Mouse (Mus musculus) CH12.LX (cell line): Measurements from ENCODE around the gene Dennd2a. TPM values are rescaled to one million over a fixed set of nuclear protein-coding genes. Genes with fewer than 3 reads are reported as not detected.
A peak's percentile ranks its signal among the peaks of the same experiment; 100 is the strongest.

Experiments used
- DNase-seq: peaks from one replicate; pipeline ENCODE4 v3.0.0-alpha.2; 2013; ENCODE audit errors: extremely low read depth
- H3K27ac ChIP-seq: 2 replicates; pipeline ENCODE4 v1.5.1; 2012; ENCODE audit warnings: low read depth, mild to moderate bottlenecking, control low read depth, moderate library complexity; ENCODE audit not compliant: insufficient read depth
- H3K27me3 ChIP-seq: replicated peaks from 2 replicates; pipeline ENCODE3; 2012; ENCODE audit warnings: inconsistent platforms
- H3K36me3 ChIP-seq, 2 experiments: replicated peaks in 1 of 2; 2 replicates each; pipeline versions ENCODE3 to v1.6.1; 2012; ENCODE audit warnings: inconsistent platforms in 1 of 2, low read length in 1 of 2, mild to moderate bottlenecking in 1 of 2, mixed read lengths in 1 of 2, moderate library complexity in 1 of 2; ENCODE audit not compliant: control insufficient read depth in 1 of 2, insufficient read depth in 1 of 2
- H3K4me1 ChIP-seq, 2 experiments: 2 replicates each; pipeline ENCODE4 v1.6.1; 2012; ENCODE audit warnings: inconsistent platforms in 1 of 2, moderate library complexity in 1 of 2; ENCODE audit not compliant: insufficient read depth in 2 of 2, control insufficient read depth in 1 of 2
- H3K4me2 ChIP-seq: 2 replicates; pipeline ENCODE4 v1.6.1; 2012; ENCODE audit warnings: low read depth, mild to moderate bottlenecking, control low read depth; ENCODE audit not compliant: poor library complexity, insufficient read depth, severe bottlenecking
- H3K4me3 ChIP-seq, 3 experiments: fragments of 150-350 bp in 1 of 3; sonication (generic) in 1 of 3; replicated peaks in 1 of 3; 2 replicates each; pipeline versions ENCODE3 to v1.5.1; 2011 to 2012; ENCODE audit warnings: low read depth in 2 of 3, low read length in 2 of 3, mild to moderate bottlenecking in 2 of 3, moderate library complexity in 2 of 3, control low read depth in 1 of 3, improper control_type of control experiment in 1 of 3, inconsistent platforms in 1 of 3, mixed read lengths in 1 of 3; ENCODE audit not compliant: poor library complexity in 1 of 3
- H3K79me2 ChIP-seq: replicated peaks from 2 replicates; pipeline ENCODE4 v1.6.1; 2012; ENCODE audit warnings: mild to moderate bottlenecking, moderate library complexity; ENCODE audit not compliant: control insufficient read depth, poor library complexity, insufficient read depth, severe bottlenecking; ENCODE audit errors: extremely low read depth
- H3K9ac ChIP-seq: 2 replicates; pipeline ENCODE4 v1.6.1; 2012; ENCODE audit warnings: low read depth, mild to moderate bottlenecking, control low read depth, moderate library complexity; ENCODE audit not compliant: insufficient read depth
- H3K9me3 ChIP-seq: replicated peaks from 2 replicates; pipeline ENCODE3; 2012; ENCODE audit warnings: low read length, inconsistent platforms, mixed read lengths
- BHLHE40 ChIP-seq: IDR thresholded peaks from 2 replicates; pipeline ENCODE4 v1.6.1; 2011; ENCODE audit warnings: mild to moderate bottlenecking, low read depth, low read length, improper control_type of control experiment
- CHD1 ChIP-seq: IDR thresholded peaks from 2 replicates; pipeline ENCODE4 v1.6.1; 2012; ENCODE audit warnings: low read depth, low read length, improper control_type of control experiment, inconsistent platforms
- CHD2 ChIP-seq: IDR thresholded peaks from 2 replicates; pipeline ENCODE4 v1.6.1; 2011; ENCODE audit warnings: low read length, improper control_type of control experiment
- CTCF ChIP-seq, 2 experiments: IDR thresholded peaks in 1 of 2; conservative IDR thresholded peaks in 1 of 2; 2 replicates each; pipeline ENCODE4 v1.5.1; 2011 to 2012; ENCODE audit warnings: low read depth in 2 of 2, low read length in 2 of 2, improper control_type of control experiment in 1 of 2, inconsistent platforms in 1 of 2, mild to moderate bottlenecking in 1 of 2, moderate library complexity in 1 of 2
- E2F4 ChIP-seq: IDR thresholded peaks from 2 replicates; pipeline ENCODE4 v1.6.1; 2011; ENCODE audit warnings: low read depth, low read length, improper control_type of control experiment; ENCODE audit not compliant: insufficient replicate concordance
- ELF1 ChIP-seq: IDR thresholded peaks from 2 replicates; pipeline ENCODE4 v1.6.1; 2014; ENCODE audit warnings: low read depth, mild to moderate bottlenecking, inconsistent platforms, low read length, improper control_type of control experiment
- EP300 ChIP-seq: IDR thresholded peaks from 2 replicates; pipeline ENCODE4 v1.6.1; 2011; ENCODE audit warnings: low read length, improper control_type of control experiment
- ETS1 ChIP-seq: conservative IDR thresholded peaks from 2 replicates; pipeline ENCODE4 v1.6.1; 2012; ENCODE audit warnings: low read depth, mild to moderate bottlenecking, inconsistent platforms, low read length, improper control_type of control experiment, moderate library complexity
- GABPA ChIP-seq: IDR thresholded peaks from 2 replicates; pipeline ENCODE4 v1.6.1; 2012; ENCODE audit warnings: low read depth, low read length, improper control_type of control experiment, inconsistent platforms; ENCODE audit not compliant: insufficient replicate concordance
- HCFC1 ChIP-seq: IDR thresholded peaks from 2 replicates; pipeline ENCODE4 v1.6.1; 2012; ENCODE audit warnings: low read depth, mild to moderate bottlenecking, inconsistent platforms, low read length, improper control_type of control experiment
- IRF4 ChIP-seq: IDR thresholded peaks from 2 replicates; pipeline ENCODE4 v1.6.1; 2014; ENCODE audit warnings: low read depth, mild to moderate bottlenecking, inconsistent platforms, low read length, improper control_type of control experiment
- JUN ChIP-seq: IDR thresholded peaks from 2 replicates; pipeline ENCODE4 v1.6.1; 2011; ENCODE audit warnings: low read depth, mild to moderate bottlenecking, low read length, improper control_type of control experiment, moderate library complexity; ENCODE audit not compliant: insufficient read depth
- JUND ChIP-seq: conservative IDR thresholded peaks from 2 replicates; pipeline ENCODE4 v1.6.1; 2011; ENCODE audit warnings: low read depth, low read length, improper control_type of control experiment
- KAT2A ChIP-seq: IDR thresholded peaks from 2 replicates; pipeline ENCODE4 v1.6.1; 2012; ENCODE audit warnings: low read length, improper control_type of control experiment, inconsistent platforms; ENCODE audit not compliant: insufficient replicate concordance
- MAFK ChIP-seq: IDR thresholded peaks from 2 replicates; pipeline ENCODE4 v1.6.1; 2011; ENCODE audit warnings: low read length, improper control_type of control experiment; ENCODE audit not compliant: insufficient replicate concordance
- MAX ChIP-seq: IDR thresholded peaks from 2 replicates; pipeline ENCODE4 v1.6.1; 2011; ENCODE audit warnings: low read length, improper control_type of control experiment
- MAZ ChIP-seq: IDR thresholded peaks from 2 replicates; pipeline ENCODE4 v1.6.1; 2012; ENCODE audit warnings: low read depth, mild to moderate bottlenecking, inconsistent platforms, low read length, improper control_type of control experiment, moderate library complexity
- MEF2A ChIP-seq: IDR thresholded peaks from 2 replicates; pipeline ENCODE4 v1.6.1; 2014; ENCODE audit warnings: low read depth, mild to moderate bottlenecking, inconsistent platforms, low read length, improper control_type of control experiment, borderline replicate concordance
- MXI1 ChIP-seq: IDR thresholded peaks from 2 replicates; pipeline ENCODE4 v1.6.1; 2011; ENCODE audit warnings: mild to moderate bottlenecking, low read depth, low read length, improper control_type of control experiment
- MYC ChIP-seq: IDR thresholded peaks from 2 replicates; pipeline ENCODE4 v1.6.1; 2011; ENCODE audit warnings: low read depth, mild to moderate bottlenecking, improper control_type of control experiment, low read length
- NELFE ChIP-seq: IDR thresholded peaks from 2 replicates; pipeline ENCODE4 v1.6.1; 2011; ENCODE audit warnings: low read depth, low read length, improper control_type of control experiment
- NRF1 ChIP-seq: IDR thresholded peaks from 2 replicates; pipeline ENCODE4 v1.6.1; 2014; ENCODE audit warnings: low read depth, mild to moderate bottlenecking, inconsistent platforms, low read length, improper control_type of control experiment, moderate library complexity
- PAX5 ChIP-seq: IDR thresholded peaks from 2 replicates; pipeline ENCODE4 v1.6.1; 2012; ENCODE audit warnings: low read length, inconsistent platforms, mixed read lengths
- POLR2A ChIP-seq: IDR thresholded peaks from 2 replicates; pipeline ENCODE4 v1.6.1; 2011; ENCODE audit warnings: low read depth, mild to moderate bottlenecking, improper control_type of control experiment, low read length
- POLR2AphosphoS2 ChIP-seq: IDR thresholded peaks from 2 replicates; pipeline ENCODE4 v1.6.1; 2011; ENCODE audit warnings: low read depth, low read length, improper control_type of control experiment
- RAD21 ChIP-seq: IDR thresholded peaks from 2 replicates; pipeline ENCODE4 v1.6.1; 2011; ENCODE audit warnings: low read depth, mild to moderate bottlenecking, low read length, improper control_type of control experiment, moderate library complexity
- RCOR1 ChIP-seq: conservative IDR thresholded peaks from 2 replicates; pipeline ENCODE4 v1.6.1; 2012; ENCODE audit warnings: low read depth, mild to moderate bottlenecking, inconsistent platforms, low read length, improper control_type of control experiment
- SIN3A ChIP-seq: IDR thresholded peaks from 2 replicates; pipeline ENCODE4 v1.6.1; 2012; ENCODE audit warnings: low read length, improper control_type of control experiment, inconsistent platforms
- SMC3 ChIP-seq: IDR thresholded peaks from 2 replicates; pipeline ENCODE4 v1.6.1; 2011; ENCODE audit warnings: low read depth, low read length, improper control_type of control experiment
- TBP ChIP-seq: conservative IDR thresholded peaks from 2 replicates; pipeline ENCODE4 v1.6.1; 2011; ENCODE audit warnings: low read depth, low read length, improper control_type of control experiment
- TCF12 ChIP-seq: IDR thresholded peaks from 2 replicates; pipeline ENCODE4 v1.6.1; 2014; ENCODE audit warnings: low read depth, mild to moderate bottlenecking, inconsistent platforms, low read length, improper control_type of control experiment
- UBTF ChIP-seq: IDR thresholded peaks from 2 replicates; pipeline ENCODE4 v1.6.1; 2012; ENCODE audit warnings: low read depth, mild to moderate bottlenecking, inconsistent platforms, low read length, improper control_type of control experiment, moderate library complexity
- USF1 ChIP-seq: IDR thresholded peaks from 2 replicates; pipeline ENCODE4 v1.6.1; 2014; ENCODE audit warnings: low read depth, mild to moderate bottlenecking, inconsistent platforms, low read length, improper control_type of control experiment
- USF2 ChIP-seq: conservative IDR thresholded peaks from 2 replicates; pipeline ENCODE4 v1.6.1; 2011; ENCODE audit warnings: low read depth, low read length, improper control_type of control experiment
- ZC3H11A ChIP-seq: IDR thresholded peaks from 2 replicates; pipeline ENCODE4 v1.6.1; 2012; ENCODE audit warnings: low read depth, mild to moderate bottlenecking, inconsistent platforms, low read length, improper control_type of control experiment
- ZKSCAN1 ChIP-seq: IDR thresholded peaks from 2 replicates; pipeline ENCODE4 v1.6.1; 2012; ENCODE audit warnings: low read depth, inconsistent platforms, low read length, improper control_type of control experiment, borderline replicate concordance
- ZMIZ1 ChIP-seq: IDR thresholded peaks from 2 replicates; pipeline ENCODE4 v1.6.1; 2012; ENCODE audit warnings: low read depth, mild to moderate bottlenecking, inconsistent platforms, low read length, improper control_type of control experiment
- ZNF384 ChIP-seq: IDR thresholded peaks from 2 replicates; pipeline ENCODE4 v1.6.1; 2012; ENCODE audit warnings: low read depth, low read length, improper control_type of control experiment, inconsistent platforms
- dilution Hi-C: fragments of 300-500 bp; cut with MboI; formaldehyde crosslinking; loops from 2 replicates; pipeline ENCODE4 v1.14.3; 2020; ENCODE audit warnings: low sequenced_read_pairs; ENCODE audit not compliant: extremely low pct_unique_long_range_greater_than_20kb, extremely low pct_ligation_motif_present
- in situ Hi-C: fragments of 300-500 bp; cut with MboI; formaldehyde crosslinking; loops from 3 replicates; pipeline ENCODE4 v1.14.3; 2019; ENCODE audit warnings: low sequenced_read_pairs, low pct_ligation_motif_present, low pct_unique_long_range_greater_than_20kb, mixed read lengths
- polyA plus RNA-seq: library from polyadenylated mRNA; unstranded; fragments of >175 nt; gene quantifications from 2 replicates; pipeline ENCODE4 v1.2.1, GENCODE M21; 2012; ENCODE audit warnings: low read depth; ENCODE audit not compliant: insufficient read length
- total RNA-seq, 2 experiments: library from RNA; depleted of rRNA; stranded (reverse); fragments of 300-350 nt in 1 of 2; fragments of >200 nt in 1 of 2; gene quantifications; 2 replicates each; pipeline ENCODE4 v1.2.3; 2012 to 2014

The Dennd2a gene
- total and polyA plus RNA-seq, 3 experiments: 3.7 to 10.6 (median 9.1) TPM

- H3K9ac ChIP-seq: 0 out of 2 replicates have a peak overlapping the region, but pooled peaks have one; percentile 76
- peaks cover 15 to 36% of the 10 kb centered on the region in 2 experiments for H3K4me1 ChIP-seq
- in situ Hi-C loops: no loop called here
- no peaks in the 10 kb centered on the region for H3K9me3 ChIP-seq
- H3K4me3 ChIP-seq: peak overlapping the region; percentile 57 to 66 (median 66)
- H3K27ac ChIP-seq: peak overlapping the region; percentile 95
- TF ChIP-seq USF2 (peak; percentile 81), ETS1 (no peak; the same call in 1 of the 2 replicates), TCF12 (no peak), EP300 (peak; percentile 33; the same call in 1 of the 2 replicates), E2F4 (no peak), CHD2 (no peak), SMC3 (no peak), GABPA (no peak), JUN (no peak), UBTF (no peak), ZMIZ1 (no peak), RAD21 (no peak; the same call in 1 of the 2 replicates), KAT2A (no peak), USF1 (peak; percentile 84), RCOR1 (no peak), ZC3H11A (no peak), JUND (no peak), MXI1 (peak; percentile 91), NRF1 (no peak), PAX5 (no peak), CTCF (conservative IDR thresholded peaks at IDR 0.05 in 1 of 2, IDR thresholded peaks at IDR 0.05 in 1 of 2; ENCODE audit: low read depth in 2 of 2, low read length in 2 of 2) (no peak), POLR2AphosphoS2 (no peak), HCFC1 (no peak), MYC (no peak), POLR2A (no peak), BHLHE40 (peak; percentile 93), ZKSCAN1 (no peak), CHD1 (no peak), TBP (peak; percentile 54; the same call in 1 of the 2 replicates), IRF4 (no peak), MAFK (no peak), NELFE (no peak), ZNF384 (no peak), MAZ (no peak), MAX (peak; percentile 77), ELF1 (peak; percentile 67; the same call in 1 of the 2 replicates), MEF2A (no peak), SIN3A (peak; percentile 48; the same call in 1 of the 2 replicates)
- peaks cover 30% of the 10 kb centered on the region for H3K79me2 ChIP-seq
- dilution Hi-C loops: no loop called here
- H3K27me3 ChIP-seq: no peaks in the 10 kb centered on the region
- DNase-seq: peak; percentile 90
- H3K36me3 ChIP-seq: peaks cover 20 to 60% of the 10 kb centered on the region in 2 experiments
- H3K4me2 ChIP-seq: peak overlapping the region; percentile 85
These were observed 30.9 kb downstream of the Dennd2a start for GRCm38 (mm10) chr6:39526797-39527196.
